Mouse (Mus musculus) kidney, postnatal 14 days (tissue): ENCODE data around the gene Rab4a.
A peak's percentile ranks its signal among the peaks of the same experiment; 100 is the strongest.
"Not testable (repeated sequence)": the region's sequence is repeated elsewhere in the genome, so short reads cannot be mapped to it uniquely, and the experiment has no call there.

Source experiments
- DNase-seq: peaks from one replicate; pipeline ENCODE4 v3.0.0; 2022; ENCODE audit warnings: mixed read lengths

Rab4a gene

DNA sequence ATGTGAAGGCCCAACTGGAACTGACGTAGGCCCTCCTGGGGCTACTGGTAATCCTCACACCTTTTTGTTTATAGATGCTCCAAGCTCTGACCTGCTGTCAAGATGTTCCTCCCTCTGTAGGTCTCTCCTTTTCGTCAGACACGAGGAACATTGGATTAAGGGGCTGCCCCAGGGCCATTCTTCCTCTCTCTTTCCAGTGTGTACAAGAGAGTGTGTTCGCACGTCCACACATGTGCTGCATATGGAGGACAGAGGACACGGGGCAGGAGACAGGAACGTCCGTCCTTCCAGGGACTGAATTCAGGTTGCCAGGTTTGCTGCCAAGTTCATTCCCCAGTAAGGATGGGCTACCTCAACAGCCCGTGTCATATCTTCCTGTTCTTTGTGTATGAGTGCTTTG, 16.3 kb upstream of the Rab4a start:
- no peak for DNase-seq

DNA sequence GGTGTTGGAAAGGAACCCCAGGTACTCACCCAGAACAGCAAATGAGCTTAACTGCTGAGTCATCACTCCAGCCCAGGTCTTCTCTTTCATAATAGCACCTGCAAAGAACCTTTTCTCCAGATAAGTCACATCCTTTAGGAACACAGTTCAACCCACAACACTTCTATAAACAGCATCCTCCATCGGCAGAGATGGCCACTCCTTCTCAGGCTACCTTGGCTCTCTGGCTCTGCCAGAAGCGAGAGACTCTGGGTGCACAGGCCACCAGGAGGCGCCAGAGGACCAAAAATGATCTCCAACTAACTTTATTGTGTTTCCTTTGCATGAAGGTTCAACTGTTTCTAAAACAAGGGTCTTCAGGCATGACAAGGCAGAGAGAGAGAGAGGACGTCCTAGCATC, 15.8 kb upstream of the Rab4a start:
- DNase-seq, result peak; percentile 88

DNA sequence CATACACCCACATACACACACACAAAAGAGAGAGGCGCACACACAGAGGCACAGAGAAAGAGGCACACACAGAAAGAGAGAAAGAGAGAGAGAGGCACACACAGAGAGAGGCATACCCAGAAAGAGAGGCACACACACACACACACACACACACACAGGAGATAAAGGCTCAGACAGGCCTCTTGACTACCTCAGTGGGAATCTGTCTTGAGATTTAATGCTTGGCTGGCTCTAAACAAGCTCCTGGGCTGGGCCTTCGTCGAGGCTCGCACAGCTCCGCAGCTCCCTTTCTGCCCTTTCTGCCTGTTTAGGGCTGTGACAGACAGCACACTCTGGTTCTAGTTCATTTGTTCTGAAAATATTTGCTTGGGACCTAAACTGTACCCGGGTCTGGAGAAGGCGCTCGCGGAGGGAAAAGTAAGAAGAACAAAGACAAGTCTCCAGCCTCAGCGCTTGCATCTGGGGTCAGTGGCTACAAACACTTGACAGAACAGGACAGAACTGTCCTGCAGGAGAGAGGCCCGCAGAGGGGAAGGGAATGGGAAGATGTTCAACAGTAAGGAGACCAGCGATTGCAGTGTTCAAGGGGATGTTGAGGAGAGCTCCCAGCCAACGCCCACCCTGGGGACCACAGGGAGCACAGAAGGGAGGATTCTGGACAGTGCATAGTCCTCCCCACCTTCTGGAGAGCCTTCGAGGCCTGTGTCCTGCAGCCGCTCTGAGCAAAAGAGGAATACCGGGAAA, 14.5 kb upstream of the Rab4a start:
- no peak for DNase-seq

DNA sequence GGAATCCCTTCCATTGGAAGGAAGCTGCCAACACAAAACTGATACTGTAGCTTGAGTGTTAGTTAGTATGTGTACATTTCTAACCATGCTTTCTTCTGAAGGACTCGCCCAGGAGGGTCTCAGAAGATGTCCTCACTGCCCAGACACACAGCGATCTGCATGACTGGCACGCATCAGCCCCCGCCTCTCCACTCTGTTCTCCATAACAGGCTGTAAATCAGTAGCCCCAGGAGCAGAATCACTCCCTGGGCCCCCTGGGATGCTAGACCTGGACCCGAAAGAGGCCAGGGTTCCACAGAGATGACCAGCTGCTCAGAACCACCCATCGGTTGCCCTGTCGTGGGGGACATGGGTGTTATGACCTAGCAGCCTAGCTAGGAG, 13.9 kb upstream of the Rab4a start:
- DNase-seq, result no peak

DNA sequence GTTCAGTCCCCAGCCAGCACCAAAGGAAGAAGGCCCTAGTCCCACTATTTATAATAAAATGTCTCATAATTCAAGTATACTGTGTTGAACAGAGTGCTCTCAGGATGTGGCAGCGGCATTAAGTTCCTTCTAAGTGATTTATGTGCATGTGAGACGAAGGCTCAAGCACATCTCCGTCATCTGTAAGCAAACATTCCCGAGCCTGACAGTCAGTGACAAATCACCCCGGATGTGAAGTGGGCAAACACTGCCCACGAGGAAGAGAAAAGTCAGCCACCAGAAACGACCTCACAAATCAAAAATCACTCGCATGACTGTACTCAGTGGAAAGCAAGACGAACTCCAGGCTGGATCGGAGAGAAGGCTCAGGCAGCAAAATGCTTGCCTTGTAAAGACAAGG, 11.9 kb upstream of the Rab4a start:
- no peak for DNase-seq

DNA sequence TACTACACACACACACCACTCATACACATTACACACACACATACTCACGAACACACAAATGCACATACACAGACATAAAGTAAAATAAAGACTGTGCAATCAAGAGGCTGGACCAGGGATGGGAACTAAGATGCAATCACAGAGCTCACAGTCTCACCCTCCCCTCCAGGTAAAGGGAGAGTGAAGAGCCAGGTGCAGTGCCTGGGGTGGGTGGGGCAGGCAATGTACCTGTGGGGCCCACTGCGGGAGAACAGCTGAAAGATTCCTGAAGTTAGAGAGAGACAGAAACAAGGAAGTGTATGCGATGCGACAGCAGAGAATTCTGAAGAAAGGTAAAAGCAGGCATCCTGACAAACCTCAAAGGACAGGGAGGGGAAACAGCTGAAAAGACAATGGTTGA, 11.0 kb upstream of the Rab4a start:
- DNase-seq, result no peak

DNA sequence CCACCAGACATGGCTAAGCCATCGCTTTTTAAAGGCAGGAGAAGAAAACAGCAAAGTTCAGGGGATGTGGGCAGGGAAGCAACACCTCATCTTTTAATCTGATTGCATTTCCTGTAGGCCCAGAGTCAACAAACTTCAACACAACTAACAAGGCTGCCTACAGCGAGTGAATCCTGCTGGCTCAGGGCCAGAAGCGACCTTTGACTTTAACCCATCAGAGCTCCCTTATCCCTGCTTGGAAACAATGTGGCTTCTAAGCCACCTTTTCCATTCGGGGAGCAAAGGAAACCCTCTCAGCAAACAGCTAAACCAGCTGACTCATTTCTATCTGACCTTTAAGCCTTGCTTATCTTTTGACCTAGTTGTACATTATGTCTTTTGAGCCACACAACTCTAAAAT, 9.0 kb upstream of the Rab4a start:
- peak; percentile 52 for DNase-seq

DNA sequence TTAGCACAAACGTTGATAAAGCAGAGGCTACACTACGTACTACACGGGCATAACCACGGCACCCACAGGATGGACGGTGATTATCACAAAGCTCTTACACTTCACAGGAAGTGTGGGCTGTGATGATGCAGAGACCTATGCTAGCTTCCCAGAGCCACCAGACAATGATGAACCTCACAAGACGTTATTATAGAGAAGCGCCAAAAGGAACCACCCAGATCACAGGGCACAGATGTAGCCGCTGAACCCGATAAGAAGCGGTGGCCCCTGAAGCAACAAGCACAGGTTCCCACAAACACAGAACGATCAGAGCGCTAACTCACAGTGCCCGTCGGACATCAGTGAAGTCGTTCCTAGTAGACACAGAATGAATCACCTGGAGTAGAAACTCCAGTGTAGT, 7.9 kb upstream of the Rab4a start:
- DNase-seq, result no peak

DNA sequence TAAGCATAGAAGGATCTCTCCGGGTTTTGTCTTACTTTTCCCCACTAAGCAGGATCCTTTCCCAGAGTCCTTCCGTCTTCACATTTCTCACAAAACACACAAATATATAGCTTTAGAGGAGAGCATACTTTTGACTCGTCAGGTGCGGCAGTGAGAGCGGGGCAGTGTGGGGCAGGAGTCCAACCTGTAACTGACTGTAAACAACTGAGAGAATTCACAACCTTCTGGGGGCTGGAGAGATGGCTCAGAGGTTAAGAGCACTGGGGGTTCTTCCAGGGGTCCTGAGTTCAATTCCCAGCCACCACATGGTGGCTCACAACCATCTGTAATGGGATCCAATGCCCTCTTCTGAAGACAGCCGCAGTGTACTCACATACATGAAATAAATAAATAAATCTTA, 6.4 kb upstream of the Rab4a start:
- DNase-seq, result no peak

DNA sequence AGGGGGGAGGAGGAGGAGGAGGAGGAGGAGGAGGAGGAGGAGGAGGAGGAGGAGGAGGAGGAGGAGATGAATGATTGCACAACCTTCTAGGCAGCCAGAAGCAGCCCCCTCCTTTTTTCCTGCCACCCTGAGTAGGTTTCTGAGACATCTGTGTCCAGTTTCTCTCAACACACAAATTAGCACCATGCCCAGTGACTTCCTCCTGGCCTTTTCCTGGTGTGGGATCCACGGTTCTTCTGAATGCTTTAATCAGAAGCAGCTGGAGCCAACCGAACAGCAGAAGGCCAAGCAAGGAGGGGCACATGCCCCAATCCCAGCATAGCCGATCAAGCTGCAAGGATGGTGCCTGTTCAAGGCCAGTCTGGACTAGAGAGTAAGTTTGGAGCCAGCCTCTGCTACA, 5.9 kb upstream of the Rab4a start:
- no peak for DNase-seq

DNA sequence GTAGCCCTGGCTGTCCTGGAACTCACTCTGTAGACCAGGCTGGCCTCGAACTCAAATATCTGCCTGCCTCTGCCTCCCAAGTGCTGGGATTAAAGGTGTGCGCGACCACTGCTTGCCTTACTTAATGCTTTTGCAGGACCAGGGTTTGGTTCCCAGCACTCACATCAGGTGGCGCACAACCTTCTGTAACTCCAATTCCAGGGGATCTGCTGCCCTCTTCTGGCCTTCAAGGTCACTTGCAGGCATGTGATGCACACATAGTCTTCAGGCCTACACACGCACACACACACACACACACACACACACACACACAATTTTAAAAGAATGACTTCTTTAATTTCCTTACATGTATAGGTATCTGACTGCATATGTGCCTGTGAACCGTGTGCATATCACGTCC, 4.9 kb upstream of the Rab4a start:
- DNase-seq, result no peak

DNA sequence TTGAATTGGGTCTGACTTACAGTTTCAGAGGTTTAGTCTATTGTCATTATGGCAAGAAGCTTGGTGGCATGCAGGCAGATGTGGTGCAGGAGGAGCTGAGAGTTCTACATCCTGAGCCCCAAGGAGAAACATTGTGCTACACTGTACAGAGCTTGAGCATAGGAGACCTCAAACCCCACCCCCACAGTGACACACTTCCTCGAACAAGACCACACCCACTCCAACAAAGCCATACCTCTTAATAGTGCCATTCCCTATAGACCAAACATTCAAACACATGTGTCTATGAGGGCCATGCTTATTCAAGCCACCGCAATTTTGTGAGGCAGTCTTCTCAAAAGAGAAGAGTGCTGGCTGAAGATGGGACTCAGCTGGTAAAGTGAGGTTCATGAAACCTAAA, 4.2 kb upstream of the Rab4a start:
- DNase-seq, result no peak

DNA sequence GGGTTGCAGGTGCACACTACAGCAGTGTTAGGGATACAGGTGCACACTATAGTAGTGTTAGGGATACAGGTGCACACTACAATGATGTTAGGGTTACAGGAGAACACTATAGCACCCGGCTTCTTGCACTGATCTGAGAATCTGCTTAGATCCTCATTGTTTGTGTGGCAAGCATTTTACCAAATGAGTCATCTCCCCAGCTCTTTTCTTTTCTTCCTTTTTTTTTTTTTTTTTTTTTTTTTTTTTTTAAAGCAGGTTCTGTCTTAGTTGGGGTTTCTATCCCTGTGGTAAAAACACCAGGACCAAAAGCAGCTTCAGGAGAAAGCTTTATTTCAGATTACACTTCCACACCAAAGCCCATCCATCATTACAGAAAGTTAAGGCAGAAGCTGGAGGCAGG, 2.1 kb upstream of the Rab4a start:
- no peak for DNase-seq

DNA sequence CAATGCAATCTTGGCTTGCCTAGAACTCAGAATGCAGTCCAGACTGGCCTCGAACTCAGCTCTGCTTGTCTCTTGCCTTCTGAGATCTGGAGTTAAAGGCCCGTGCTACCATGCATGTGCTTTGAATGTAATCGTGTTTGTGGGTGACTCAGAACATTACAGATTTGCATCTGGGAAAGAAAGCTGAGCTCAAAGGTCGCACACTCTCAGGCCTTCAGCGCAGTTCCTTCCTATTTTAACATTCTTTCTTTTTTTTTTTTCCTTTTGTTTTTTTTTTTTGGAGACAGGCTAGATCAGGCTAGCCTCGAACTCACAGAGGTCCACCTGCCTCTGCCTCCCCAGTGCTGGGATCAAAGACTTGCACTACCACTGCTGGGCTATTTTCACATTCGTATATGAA, 1.2 kb upstream of the Rab4a start:
- DNase-seq, result no peak

DNA sequence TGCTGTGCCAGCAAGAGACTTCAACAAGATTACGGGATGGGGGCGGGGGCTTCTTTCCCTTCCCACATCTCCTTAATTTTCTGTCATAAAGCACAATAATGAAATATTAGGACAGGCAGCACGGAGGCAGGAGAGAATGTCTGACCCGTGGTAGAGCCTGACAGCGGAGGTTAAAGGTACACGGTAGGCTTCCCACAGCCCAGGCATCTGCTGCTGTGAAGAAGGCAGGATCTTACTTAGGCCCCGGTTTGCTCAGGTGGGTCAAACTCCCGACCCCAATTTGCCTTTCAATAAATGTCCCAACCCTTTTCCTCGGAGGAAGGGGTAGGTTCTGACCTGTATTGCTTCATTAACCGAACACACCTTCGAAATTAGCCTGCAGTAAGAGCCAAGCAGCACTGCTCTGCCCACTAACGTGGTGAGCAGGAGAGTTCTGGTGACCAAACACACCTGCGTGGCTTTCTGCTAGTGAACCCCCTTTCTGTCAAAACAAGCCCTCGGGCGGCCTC, 522 bp upstream of the Rab4a start:
- DNase-seq, result no peak

DNA sequence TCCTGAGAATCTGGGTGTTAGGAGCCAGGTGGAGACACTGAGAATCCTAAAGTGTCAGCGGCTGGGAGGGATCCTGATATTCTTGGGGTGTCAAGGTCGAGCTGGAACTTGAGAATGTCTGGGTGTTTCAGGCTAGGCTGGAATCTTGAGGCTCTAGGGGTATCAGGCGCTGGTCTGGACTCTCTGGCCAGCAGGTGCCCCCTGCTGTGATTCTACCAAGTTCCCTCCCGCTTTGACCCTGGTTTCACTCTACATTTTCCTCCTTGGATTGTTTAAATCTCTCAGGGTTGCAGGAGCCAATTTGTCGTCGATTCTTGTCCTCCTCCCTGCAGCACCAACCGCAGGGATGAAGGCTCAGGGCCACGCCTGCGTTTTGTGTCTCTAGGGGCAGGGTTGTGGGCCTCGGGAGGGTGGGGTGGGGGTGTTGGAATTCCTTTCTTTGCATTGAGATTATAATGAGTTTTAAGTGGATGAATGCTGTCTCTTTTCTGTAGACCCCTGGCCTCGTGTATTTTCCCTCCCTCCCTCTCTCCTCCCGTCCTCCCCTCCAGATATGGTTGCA, 670 bp downstream of the Rab4a start:
- DNase-seq, result peak; percentile 26

DNA sequence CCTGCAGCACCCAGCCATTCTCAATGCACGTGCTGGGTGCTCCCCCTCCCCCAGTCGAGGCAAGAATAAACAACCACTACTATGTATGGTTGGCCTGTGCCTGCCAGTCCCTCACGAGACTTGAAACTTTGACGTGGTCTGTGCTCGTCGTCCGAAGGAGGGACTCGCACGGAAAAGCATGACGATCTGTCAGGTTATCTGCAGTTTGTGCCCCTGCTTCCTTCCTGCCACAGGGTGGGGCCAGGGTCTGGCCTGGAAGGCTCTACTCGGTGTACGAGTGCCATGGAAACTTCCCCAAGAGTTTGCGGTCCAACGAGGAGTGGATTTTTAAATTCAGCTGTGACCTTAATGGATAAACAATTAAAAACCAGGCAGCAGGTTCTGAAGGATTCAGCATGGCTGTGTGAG, 1.2 kb downstream of the Rab4a start:
- peak; percentile 54 for DNase-seq

DNA sequence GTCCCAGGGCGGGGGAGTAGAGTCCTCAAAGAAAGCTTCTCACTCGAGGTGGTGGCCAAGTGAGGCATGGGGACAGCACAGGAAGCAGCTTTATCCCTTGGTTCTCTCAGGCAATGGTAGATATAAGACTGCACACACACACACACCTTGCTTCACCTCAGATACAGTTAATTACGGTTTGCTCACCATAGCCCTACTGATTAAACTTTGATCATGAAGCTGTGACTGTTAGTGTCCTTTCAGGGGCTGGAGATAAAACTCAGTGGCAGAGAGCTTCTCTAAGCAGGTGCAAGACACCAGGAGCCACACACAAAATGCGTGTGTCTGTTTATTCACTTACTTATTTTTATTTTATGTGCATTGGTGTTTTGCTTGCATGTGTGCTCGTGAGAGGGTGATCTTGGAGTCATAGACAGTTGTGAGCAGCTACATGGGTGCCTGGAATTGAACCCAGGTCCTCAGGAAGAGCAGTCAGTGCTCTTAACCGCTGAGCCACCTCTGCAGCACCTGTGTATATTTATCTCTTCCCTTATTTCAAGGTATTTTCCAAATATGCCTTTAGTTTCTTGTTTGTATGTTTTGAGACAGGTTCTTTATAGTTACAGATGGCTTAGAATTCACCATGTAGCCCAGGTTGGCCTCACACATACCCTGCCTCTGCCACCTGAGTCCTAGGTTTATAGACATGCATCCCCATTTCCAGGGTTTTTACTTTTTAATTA, 2.2 kb downstream of the Rab4a start:
- DNase-seq, result no peak

DNA sequence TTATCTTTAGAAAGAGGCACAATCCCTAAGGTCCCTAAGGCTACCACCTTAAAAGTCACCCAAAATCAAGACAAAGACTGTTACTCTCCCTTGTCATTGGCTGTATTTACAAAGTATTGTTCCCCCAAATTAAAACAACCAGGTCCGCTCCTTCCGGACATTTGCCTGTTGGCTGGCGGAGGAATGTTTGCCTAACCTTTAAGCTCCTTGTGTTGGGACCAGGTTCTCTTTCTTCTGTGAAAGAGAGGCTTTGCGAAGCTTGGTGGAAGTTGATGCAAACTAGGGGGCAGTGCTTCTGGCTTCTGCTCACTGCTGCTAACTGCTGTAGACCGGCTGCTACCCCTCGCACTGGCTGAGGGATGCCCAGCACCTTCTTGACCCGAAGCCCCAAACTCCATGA, 2.9 kb downstream of the Rab4a start:
- DNase-seq, result no peak

DNA sequence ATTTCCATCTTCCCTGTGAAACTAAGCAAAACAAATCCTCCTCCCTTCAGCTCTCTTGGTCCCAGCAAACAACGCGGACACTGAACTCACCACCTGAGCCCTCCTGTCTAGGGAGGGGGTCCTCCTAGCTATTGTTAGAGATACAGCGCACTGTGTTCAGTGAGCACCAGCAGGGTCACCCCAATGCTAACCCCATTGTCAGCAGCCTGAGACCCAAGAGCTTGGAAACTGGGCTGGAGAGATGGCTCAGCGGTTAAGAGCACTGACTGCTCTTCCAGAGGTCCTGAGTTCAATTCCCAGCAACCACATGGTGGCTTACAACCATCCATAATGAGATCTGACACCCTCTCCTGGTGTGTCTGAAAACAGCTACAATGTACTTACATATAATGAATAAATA, 3.6 kb downstream of the Rab4a start:
- DNase-seq, result not testable (repeated sequence)

DNA sequence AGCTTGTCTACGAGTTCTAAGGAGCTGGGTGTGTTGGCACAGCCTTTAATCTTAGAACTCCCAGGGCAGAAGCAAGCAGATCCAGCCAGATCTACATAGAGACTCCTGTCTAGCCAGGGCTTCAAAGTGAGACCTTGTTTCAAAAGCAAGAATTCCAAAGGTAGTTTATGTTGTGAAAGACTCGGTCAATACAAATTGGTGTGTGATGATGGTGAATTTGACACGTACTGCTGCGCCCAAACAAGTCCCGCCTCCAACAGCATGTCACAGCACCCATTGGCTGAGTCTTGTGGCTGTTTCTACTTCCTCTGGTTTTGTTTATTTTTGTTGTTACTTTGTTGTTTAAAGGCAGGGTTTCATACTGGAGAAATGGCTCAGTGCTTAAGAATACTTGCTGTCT, 6.4 kb downstream of the Rab4a start:
- DNase-seq, result no peak

DNA sequence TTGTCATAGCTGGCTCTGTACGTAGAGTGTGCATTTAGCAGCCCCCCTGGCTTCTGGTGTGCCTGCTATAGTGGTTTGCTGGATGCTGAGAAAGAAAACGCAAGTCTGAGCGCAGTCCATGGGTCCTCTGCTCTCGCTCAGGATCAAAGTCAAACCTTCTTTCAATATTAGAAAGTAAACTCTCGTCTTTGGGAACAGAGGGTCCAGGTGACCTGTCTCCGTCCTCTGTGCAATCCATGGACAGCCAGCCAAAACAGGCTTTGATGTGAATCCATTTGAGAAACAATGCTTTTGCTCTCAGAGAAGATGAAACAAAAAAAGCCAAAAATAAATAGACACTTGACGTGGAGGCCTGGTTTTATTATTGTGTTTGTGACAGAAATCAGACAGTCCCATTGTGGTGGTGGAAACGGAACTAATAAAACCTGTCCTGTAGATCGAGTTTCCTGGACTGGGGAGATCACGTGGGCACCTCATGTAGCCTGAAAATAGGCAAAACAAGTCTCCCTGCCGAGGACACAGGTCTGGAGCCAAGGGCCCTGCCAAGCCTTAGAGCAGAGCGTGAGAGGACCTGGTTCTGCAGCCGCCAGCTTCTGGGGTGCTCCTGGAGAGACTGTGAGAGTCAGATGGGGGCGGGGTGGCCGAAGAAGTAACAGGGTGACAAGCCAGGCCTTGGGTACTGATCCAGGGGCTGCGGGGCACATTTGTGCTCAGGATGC, 7.5 kb downstream of the Rab4a start:
- DNase-seq, result peak; percentile 61

DNA sequence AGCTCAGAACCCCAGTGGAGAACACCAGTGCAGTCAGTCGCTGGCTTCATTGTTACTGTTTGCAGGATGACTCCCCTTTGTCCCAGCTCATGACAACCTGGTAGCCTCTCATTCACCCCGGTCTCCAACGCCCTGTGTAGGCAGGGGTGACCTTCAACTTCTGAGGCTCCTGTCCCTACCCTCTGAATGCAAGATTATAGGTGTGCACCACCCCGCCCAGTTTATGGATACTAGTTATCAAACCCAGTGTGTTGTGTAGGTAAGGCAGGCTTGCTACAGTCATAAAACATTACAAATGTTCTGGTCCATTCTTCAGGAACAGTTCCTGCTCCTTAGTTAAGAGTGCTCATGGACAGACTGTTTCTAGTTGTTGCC, 8.1 kb downstream of the Rab4a start:
- DNase-seq, result no peak

DNA sequence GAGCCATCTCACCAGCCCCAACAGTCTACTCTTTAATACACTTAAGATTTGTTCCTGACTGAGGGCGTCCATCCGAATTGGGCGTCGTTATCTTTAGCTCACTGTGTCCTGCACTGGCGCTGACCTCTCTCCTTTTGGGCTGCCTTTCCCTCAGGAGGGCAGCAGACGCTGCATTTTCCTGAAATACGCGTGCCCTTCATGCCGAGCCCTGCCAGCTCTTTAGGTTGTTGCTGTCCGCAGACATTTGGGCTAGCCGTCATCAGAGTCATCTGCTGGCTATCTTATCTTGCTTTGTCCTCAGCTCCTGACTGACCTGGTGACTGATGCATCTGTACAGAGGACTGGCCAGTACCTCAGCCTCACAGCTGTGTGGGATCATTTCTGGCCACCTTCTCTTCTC, 9.5 kb downstream of the Rab4a start:
- no peak for DNase-seq
